Mouse (Mus musculus) liver, postnatal 0 days (tissue): ENCODE data around the gene Kalrn. TPM values are rescaled to one million over a fixed set of nuclear protein-coding genes. Genes with fewer than 3 reads are reported as not detected.

Experiments
- ATAC-seq: fragments of 200-750 bp; cut with Nextera tagmentation; 2 replicates; pipeline ENCODE4 v1.8.0; 2017; ENCODE audit warnings: mild to moderate bottlenecking, moderate library complexity
- DNase-seq: peaks from one replicate; pipeline ENCODE4 v3.0.0-alpha.2; 2016
- H3K27ac ChIP-seq: fragments of 300-500 bp; sonication (generic); 2 replicates; pipeline ENCODE4 v1.5.1; 2014; ENCODE audit warnings: antibody characterized with exemption, moderate library complexity, mild to moderate bottlenecking, low read depth
- H3K27me3 ChIP-seq: fragments of 300-500 bp; sonication (generic); 2 replicates; pipeline ENCODE4 v1.6.1; 2014; ENCODE audit warnings: low read length, control low read depth, mixed read lengths; ENCODE audit not compliant: insufficient read depth
- H3K36me3 ChIP-seq: fragments of 300-500 bp; sonication (generic); replicated peaks from 2 replicates; pipeline ENCODE4 v1.6.1; 2014; ENCODE audit warnings: mild to moderate bottlenecking, control low read depth, low read length, moderate library complexity, mixed read lengths; ENCODE audit not compliant: insufficient read depth
- H3K4me1 ChIP-seq: fragments of 300-500 bp; sonication (generic); 2 replicates; pipeline ENCODE4 v1.6.1; 2014; ENCODE audit warnings: antibody characterized with exemption, mild to moderate bottlenecking, control low read depth; ENCODE audit not compliant: insufficient read depth
- H3K4me2 ChIP-seq: fragments of 300-500 bp; sonication (generic); 2 replicates; pipeline ENCODE4 v1.6.1; 2014; ENCODE audit warnings: low read depth, mild to moderate bottlenecking, low read length, moderate library complexity, mixed read lengths
- H3K4me3 ChIP-seq: fragments of 300-500 bp; sonication (generic); 2 replicates; pipeline ENCODE4 v1.5.1; 2014; ENCODE audit warnings: low read depth, low read length
- H3K9ac ChIP-seq: fragments of 300-500 bp; sonication (generic); replicated peaks from 2 replicates; pipeline ENCODE4 v1.6.1; 2014; ENCODE audit warnings: mild to moderate bottlenecking, moderate library complexity
- H3K9me3 ChIP-seq: fragments of 300-500 bp; sonication (generic); 2 replicates; pipeline ENCODE4 v1.6.1; 2016; ENCODE audit warnings: mild to moderate bottlenecking, control low read depth, low read length, mixed read lengths
- CTCF ChIP-seq: sonication (generic); IDR thresholded peaks from 2 replicates; pipeline ENCODE4 v1.5.1; 2016; ENCODE audit warnings: antibody characterized with exemption, low read depth
- EP300 ChIP-seq: IDR thresholded peaks from 2 replicates; pipeline ENCODE4 v1.6.1; 2016; ENCODE audit warnings: antibody characterized with exemption, low read depth, mild to moderate bottlenecking
- WGBS: fragments of 180-500 bp; shearing (Covaris S2); extraction: QIAGEN DNeasy Blood & Tissue Kit; methylation state at CpG from one replicate; pipeline ENCODE4 v1.1.7; 2014; ENCODE audit not compliant: insufficient replicate concordance; 5-methylcytosine and 5-hydroxymethylcytosine counted together
- polyA plus RNA-seq: library from polyadenylated mRNA; unstranded; fragments of >200 nt; fragmentation: Nextera tagmentation; extraction: Ambion mirVana; gene quantifications from 2 replicates; pipeline ENCODE4 v1.2.1, GENCODE M21; 2015

The Kalrn gene
- polyA plus RNA-seq, 1 experiment from 2014 or later = 16.7 TPM

DNA sequence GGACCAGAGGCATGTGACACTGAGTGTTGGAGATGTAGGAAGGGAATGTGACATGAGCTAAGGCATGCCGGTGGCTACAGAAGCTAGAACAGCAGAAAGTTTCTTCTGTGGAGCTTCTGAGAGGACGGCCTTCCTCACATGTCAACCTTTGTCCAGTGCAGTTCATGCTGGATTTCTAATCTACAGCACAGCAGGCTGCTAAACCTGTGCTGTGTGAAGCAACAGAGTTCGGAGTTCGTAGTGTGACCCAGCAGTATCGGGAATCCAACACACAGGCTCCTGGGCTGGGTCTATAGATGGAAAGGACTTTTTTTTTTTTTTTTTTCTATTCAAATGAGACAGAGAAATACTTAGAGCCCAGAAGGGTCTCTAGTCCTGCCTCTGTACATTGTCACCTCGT, 468.9 kb downstream of the Kalrn start:
- peaks cover 5% of the 10 kb centered on the region for H3K4me1 ChIP-seq
- H3K27me3 ChIP-seq = no peaks in the 10 kb centered on the region
- no peaks in the 10 kb centered on the region for H3K9me3 ChIP-seq
- TF ChIP-seq EP300 (no peak), CTCF (no peak)
- no peak overlapping the region for H3K4me2 ChIP-seq
- WGBS = 69% methylated on average over 6 of the region's 6 CpGs
- no peak overlapping the region for H3K27ac ChIP-seq
- H3K36me3 ChIP-seq = no peaks in the 10 kb centered on the region
- no peak overlapping the region for H3K4me3 ChIP-seq
- ATAC-seq (peak; percentile 71), DNase-seq (no peak)
- no peak overlapping the region for H3K9ac ChIP-seq

GRCm38 (mm10) chr16:34102742-34103141, 470.6 kb downstream of the Kalrn start:
- Histone ChIP-seq H3K4me3 (no peak overlapping the region), H3K9ac (no peak overlapping the region), H3K9me3 (no peaks in the 10 kb centered on the region), H3K27ac (no peak overlapping the region), H3K4me2 (no peak overlapping the region), H3K36me3 (no peaks in the 10 kb centered on the region), H3K4me1 (peaks cover under 1% of the 10 kb centered on the region; the same call in 1 of the 2 replicates), H3K27me3 (no peaks in the 10 kb centered on the region)
- TF ChIP-seq EP300 = no peak
- TF ChIP-seq CTCF = no peak
- no peak for ATAC-seq
- 69% methylated on average over 5 of the region's 5 CpGs for WGBS
- no peak for DNase-seq

- TF ChIP-seq CTCF (no peak), EP300 (no peak)
- no peaks in the 10 kb centered on the region for H3K9me3 ChIP-seq
- H3K27me3 ChIP-seq = no peaks in the 10 kb centered on the region
- ATAC-seq (no peak), DNase-seq (no peak)
- no peak overlapping the region for H3K4me3 ChIP-seq
- no peaks in the 10 kb centered on the region for H3K36me3 ChIP-seq
- no peak overlapping the region for H3K9ac ChIP-seq
- WGBS = 80% methylated on average over 3 of the region's 3 CpGs
- no peaks in the 10 kb centered on the region for H3K4me1 ChIP-seq
- no peak overlapping the region for H3K4me2 ChIP-seq
- H3K27ac ChIP-seq = no peak overlapping the region
Measured at GRCm38 (mm10) chr16:34099795-34100194, 473.5 kb downstream of the Kalrn start.

DNA sequence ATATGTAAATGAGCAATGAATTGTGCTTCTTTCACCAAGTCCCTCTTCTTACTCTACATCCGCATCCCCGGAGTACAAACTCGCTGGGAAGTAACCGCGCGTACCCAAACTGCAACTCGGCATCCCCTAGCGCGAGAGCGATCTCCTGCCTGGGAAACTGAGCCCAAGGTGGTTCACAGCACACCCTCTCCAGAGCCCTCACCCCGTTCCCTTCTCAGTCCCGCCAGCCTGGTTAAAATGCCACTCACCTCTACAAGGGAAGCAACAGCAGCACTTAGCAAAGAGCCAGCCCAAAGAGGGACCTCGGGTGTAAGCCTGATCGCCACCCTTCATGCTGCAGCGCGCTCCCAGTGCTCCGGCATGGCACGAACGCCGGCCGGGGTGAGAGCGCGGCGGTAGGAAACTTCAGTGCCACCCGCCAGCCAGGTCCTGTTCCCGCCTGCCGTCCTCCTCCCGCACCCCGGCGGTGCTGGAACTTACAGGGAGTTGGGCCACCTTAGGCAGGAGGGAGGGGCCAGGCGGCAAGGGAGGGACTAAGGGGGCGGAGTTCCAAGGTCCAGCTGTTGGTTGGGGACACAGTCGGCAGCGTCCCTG, 477.7 kb downstream of the Kalrn start:
- Histone ChIP-seq H3K27ac (peak overlapping the region; percentile 74), H3K4me2 (peak overlapping the region; percentile 82), H3K9me3 (no peaks in the 10 kb centered on the region), H3K4me1 (peaks cover 11% of the 10 kb centered on the region), H3K36me3 (no peaks in the 10 kb centered on the region), H3K4me3 (peak overlapping the region; percentile 66), H3K9ac (peak overlapping the region; percentile 68), H3K27me3 (0 out of 2 replicates have a peak, but pooled peaks cover 4% of the 10 kb centered on the region)
- ATAC-seq (peak; percentile 93), DNase-seq (peak; percentile 85)
- no peak for TF ChIP-seq CTCF
- no peak for TF ChIP-seq EP300
- WGBS = under 1% methylated on average over 34 of the region's 34 CpGs

- DNase-seq (no peak), ATAC-seq (no peak)
- Histone ChIP-seq H3K27ac (no peak overlapping the region), H3K9me3 (no peaks in the 10 kb centered on the region), H3K4me1 (peaks cover 11% of the 10 kb centered on the region), H3K36me3 (no peaks in the 10 kb centered on the region), H3K4me2 (peak overlapping the region; percentile 82), H3K4me3 (peak overlapping the region; percentile 66), H3K9ac (peak overlapping the region; percentile 68), H3K27me3 (0 out of 2 replicates have a peak, but pooled peaks cover 4% of the 10 kb centered on the region)
- no peak for TF ChIP-seq EP300
- no peak for TF ChIP-seq CTCF
- 1% methylated on average over 3 of the region's 3 CpGs for WGBS
Measured at GRCm38 (mm10) chr16:34095093-34095465, 478.3 kb downstream of the Kalrn start.

- 0 out of 2 replicates have a peak, but pooled peaks cover 4% of the 10 kb centered on the region for H3K27me3 ChIP-seq
- ATAC-seq (peak; percentile 35), DNase-seq (peak; percentile 29)
Measured at GRCm38 (mm10) chr16:34094446-34095092, 478.8 kb downstream of the Kalrn start.

More at GRCm38 (mm10) chr16:34094446-34095092, 478.8 kb downstream of the Kalrn start:
- Histone ChIP-seq H3K9me3 (no peaks in the 10 kb centered on the region), H3K36me3 (no peaks in the 10 kb centered on the region), H3K4me3 (peak overlapping the region; percentile 66), H3K4me1 (peaks cover 14% of the 10 kb centered on the region), H3K9ac (peak overlapping the region; percentile 68; the same call in 1 of the 2 replicates), H3K27ac (no peak overlapping the region), H3K4me2 (peak overlapping the region; percentile 82)
- TF ChIP-seq CTCF (peak; percentile 35; the same call in 1 of the 2 replicates), EP300 (no peak)
- WGBS = under 1% methylated on average over 16 of the region's 16 CpGs
